Mouse (Mus musculus): Measurements from ENCODE around the gene Foxj3.

GRCm38 (mm10) chr4:119670736-119671135 is 133.9 kb downstream of the Foxj3 start:
- TF ChIP-seq EP300 (optimal IDR thresholded peaks at IDR 0.05) = no peak
- no peak for TF ChIP-seq CTCF (IDR thresholded peaks at IDR 0.05; ENCODE audit: low read depth)

Measured in stomach, postnatal 0 days (tissue).